Mouse (Mus musculus) gastrocnemius, postnatal 4 days (tissue): ENCODE data around the gene Tmem41b. TPM values are rescaled to one million over a fixed set of nuclear protein-coding genes. Genes with fewer than 3 reads are reported as not detected.
"Not testable (repeated sequence)": the region's sequence is repeated elsewhere in the genome, so short reads cannot be mapped to it uniquely, and the experiment has no call there.

Experiments
- DNase-seq, 2 experiments: peaks; one replicate each; pipeline ENCODE4 v3.0.0; 2021 to 2022; ENCODE audit warnings: low spot score in 2 of 2, mixed read lengths in 2 of 2
- total RNA-seq, 2 experiments: library from RNA; stranded (reverse); gene quantifications; 2 replicates each; pipeline ENCODE4 v1.2.3; 2021

The Tmem41b gene
- total RNA-seq, 2 experiments from 2014 or later: 41.3 to 46.5 TPM

DNA sequence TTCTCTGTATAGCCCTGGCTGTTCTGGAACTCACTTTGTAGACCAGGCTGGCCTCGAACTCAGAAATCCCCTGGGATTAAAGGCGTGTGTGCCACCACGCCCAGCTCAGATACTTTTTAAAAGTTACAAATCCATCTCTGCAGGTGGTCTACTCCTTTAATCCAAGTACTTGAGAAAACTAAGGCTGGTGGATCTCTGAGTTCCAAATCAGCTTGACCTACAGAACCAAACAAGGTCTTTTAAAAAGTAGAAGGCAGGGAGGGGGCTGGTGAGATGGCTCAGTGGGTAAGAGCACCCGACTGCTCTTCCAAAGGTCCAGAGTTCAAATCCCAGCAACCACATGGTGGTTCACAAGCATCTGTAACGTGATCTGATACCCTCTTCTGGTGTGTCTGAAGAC is 2.1 kb downstream of the Tmem41b start:
- DNase-seq: not testable (repeated sequence)

DNA sequence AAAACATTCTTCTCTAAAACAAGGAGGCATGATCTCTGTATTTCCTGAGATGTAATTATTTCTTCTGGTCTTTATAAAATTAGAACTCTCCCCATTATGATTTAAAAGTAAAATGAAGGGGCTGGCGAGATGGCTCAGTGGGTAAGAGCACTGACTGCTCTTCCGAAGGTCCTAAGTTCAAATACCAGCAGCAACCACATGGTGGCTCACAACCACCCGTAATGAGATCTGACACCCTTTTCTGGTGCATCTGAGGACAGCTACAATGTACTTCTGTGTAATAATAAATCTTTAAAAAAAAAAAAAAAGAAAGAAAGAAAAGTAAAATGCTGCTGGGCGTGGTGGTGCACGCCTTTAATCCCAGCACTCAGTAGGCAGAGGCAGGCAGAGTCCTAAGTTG is 9.6 kb downstream of the Tmem41b start:
- not testable (repeated sequence) for DNase-seq

DNA sequence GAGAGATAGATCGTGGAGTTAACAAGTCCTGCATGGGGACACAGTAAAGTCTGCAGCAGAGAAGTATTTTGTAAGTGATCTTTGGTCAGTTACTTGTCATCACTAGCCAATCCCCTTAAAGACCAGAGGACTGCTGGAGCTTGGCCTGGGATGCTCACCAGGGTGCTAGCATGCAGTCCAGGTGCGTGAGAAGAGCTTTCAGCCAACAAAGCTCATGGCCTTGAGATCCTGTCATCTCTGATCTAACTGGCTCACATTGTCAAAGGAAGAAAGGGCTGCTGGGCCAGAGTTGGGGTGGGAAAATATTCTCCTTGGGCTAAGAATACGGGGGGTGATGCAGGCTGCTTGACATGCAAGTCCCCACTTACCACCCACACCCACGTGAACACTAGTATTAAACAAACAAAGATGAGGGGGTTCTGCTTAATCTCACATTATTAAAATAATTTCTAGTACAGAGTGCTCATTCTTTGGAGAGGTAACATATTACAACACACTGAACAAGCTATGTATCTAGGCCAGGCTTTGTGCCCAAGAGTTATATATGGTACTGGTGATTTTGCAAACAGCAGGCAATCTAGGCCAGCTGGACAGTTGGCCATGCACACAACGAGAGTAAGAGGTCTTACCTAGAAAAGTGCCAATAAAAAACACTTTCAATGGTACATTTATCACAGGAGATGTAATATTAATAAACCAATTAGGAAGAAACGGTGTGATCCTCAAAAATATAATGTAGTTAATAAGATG is 10.6 kb downstream of the Tmem41b start:
- DNase-seq: no peak

DNA sequence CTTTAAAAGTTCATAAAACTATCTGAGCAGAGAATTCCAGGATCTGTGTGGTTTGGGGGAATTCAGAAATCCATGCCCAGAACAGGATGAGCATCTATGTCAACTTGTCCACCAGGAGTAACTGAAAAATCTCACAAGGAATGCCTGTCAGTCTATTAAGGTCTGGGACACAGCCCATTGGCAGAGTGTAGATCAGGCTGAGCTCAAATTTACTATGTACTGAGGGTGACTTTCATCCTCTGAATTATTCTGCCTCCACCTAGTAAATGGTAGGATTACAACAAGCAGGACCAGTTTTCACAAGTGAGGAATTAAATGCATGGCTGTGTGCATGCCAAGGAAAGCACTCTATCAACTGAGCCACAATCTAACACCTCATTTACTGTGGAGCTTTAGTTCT is 17.2 kb downstream of the Tmem41b start:
- no peak for DNase-seq

DNA sequence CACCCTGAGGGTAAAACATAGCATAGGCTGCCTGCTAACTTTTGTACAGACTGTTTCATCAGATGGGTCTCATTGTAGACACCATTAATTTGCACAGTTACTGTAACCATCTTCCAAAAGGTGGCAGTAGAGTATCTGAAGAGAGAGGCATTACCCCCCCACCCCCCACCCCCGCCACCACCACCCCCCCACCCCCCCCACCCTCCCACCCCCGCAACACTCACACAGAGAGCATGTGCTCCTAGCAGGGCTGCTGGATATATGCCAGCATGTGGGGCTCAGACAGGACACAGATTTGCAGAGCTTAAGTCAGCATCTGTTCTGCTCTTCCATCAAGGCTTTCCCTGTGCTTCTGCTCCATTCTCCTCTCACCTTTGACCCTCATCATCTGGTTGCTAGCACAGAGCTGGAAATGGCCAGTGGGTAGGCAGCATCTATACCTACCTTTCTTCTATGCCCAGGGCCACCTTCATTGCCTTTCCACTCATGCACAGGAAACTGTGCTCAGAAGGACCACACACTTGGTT is 17.7 kb downstream of the Tmem41b start:
- peak in 1 of 2 experiments; percentile 66 for DNase-seq

DNA sequence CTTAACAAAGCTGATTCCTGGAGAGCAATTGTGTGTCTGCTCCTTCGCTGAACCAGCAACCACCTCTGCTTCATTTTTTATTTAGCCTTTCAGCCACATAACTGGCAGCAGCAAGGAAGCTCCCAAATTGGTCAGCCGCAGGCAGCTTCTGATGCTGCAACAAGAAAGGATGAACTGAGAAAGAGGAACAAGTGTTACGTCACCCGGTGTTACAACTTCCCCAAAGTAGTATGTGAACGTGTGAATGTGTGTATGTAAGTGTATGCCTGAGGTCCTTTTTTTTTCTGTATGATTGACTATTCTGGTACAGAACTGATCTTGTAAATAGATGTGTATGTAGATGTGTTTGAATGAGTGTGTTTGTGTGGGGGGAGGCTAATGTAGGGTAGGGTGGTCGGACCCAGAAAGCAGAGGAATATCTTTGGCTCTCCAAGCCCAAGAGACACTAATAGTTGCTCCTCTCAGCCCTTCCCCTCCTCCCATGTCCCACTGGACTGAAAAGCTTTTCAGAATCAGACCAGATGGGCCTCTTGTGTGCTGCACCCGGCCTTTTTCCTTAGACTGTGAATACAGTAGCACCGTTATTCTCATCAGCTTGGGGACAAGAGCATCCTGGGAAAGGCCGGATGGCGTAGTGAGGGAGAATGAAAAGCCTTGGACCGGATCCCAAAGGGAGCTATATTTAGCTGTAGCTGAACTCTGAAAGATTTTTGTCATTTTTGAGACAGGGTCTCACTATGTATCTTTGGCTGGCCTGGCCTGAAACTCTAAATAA is 18.7 kb downstream of the Tmem41b start:
- DNase-seq: no peak

DNA sequence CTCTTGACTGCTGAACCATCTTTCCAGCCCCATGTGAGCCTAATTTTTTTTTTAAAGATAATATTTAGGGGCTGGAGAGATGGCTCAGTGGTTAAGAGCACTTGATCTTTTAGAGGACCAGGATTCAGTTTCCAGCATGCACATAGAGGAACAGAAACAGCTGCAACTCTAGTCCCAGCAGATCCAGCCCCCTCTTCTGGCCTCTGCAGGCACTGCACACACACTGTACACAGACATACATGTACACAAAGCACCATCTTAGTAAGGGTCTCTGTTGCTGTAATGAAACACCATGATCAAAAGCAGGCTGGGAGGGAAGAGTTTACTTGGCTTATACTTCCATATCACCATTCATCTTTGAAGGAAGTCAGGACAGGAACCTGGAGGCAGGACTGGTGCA is 21.1 kb downstream of the Tmem41b start:
- no peak for DNase-seq

DNA sequence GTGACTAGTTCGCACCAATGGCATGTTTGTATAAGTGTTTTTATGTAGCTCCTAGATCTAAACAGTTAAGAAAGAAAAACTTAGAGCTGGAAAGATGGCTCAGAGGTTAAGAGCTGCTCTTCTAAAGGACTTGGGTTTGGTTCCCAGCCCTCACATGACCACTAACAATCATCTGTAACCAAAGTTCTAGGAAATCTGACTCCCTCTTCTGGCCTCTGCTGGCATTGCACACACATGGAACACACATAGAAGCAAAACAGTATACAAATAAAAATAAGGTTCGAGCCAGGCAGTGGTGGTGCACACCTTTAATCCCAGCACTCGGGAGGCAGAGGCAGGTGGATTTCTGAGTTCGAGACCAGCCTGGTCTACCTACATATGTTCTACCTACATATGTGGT is 23.0 kb downstream of the Tmem41b start:
- DNase-seq: no peak

DNA sequence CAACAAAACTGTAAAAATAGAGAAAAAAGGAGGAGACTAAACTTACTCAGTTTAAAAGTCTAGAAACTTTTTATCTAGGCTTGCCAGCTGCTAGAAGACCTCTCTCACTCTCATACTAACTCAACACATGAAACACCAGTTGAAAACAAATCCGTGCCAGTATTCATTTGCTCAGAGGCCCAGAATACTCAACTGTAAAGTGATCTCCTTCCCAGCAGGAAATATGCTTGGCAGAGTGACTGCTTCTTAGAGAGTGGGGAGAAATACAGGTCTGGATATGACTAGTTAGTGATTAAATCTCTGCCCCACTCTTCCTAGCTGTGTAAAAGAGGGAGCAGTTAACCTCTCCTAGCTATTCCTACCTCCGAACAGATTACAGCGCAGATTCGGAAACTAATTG is 24.1 kb downstream of the Tmem41b start:
- DNase-seq: no peak

DNA sequence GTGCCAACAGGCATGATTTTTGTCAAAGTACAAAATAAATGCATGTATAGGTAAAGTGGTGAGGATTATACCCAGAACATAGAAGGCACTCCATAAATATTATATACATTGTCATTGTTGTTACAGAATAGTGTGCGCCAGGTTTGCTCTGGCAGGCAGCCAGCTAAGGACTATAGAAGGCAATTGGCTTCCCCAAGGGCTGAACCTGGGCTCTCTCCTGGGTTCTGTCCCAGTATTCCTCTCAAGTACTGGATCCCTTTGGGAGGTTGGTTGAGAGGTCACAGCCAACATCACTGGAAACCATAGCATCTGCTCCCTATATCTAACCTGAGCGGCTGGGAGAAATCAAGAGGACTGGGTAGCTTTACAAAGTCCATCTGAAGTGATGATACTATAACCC is 25.2 kb downstream of the Tmem41b start:
- DNase-seq: no peak

DNA sequence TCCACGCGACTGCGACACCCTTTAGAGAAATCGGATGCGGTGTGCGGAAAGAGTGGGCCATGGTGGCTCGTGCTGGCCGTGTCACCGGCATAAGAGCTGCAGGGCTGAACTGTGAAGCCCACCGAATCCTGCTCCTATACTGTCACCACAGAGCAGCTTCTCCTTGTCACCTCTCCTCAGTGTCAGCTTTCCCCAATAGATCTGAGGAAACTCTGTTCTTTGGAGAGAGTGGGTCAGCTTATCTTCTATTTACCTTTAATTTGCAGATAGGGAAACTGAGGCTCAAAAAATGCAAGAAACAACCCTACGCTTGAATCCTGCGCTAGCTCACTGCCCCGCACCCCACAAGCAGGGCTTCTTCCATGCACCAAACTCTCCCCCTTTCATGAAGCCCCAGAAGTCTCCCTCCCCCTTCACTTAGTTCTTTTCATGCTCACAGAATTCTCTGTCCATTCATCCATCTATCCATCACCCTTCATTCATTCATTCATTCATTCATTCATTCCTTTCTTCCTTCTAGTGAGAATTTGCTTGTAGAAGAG is 26.0 kb downstream of the Tmem41b start:
- no peak for DNase-seq

DNA sequence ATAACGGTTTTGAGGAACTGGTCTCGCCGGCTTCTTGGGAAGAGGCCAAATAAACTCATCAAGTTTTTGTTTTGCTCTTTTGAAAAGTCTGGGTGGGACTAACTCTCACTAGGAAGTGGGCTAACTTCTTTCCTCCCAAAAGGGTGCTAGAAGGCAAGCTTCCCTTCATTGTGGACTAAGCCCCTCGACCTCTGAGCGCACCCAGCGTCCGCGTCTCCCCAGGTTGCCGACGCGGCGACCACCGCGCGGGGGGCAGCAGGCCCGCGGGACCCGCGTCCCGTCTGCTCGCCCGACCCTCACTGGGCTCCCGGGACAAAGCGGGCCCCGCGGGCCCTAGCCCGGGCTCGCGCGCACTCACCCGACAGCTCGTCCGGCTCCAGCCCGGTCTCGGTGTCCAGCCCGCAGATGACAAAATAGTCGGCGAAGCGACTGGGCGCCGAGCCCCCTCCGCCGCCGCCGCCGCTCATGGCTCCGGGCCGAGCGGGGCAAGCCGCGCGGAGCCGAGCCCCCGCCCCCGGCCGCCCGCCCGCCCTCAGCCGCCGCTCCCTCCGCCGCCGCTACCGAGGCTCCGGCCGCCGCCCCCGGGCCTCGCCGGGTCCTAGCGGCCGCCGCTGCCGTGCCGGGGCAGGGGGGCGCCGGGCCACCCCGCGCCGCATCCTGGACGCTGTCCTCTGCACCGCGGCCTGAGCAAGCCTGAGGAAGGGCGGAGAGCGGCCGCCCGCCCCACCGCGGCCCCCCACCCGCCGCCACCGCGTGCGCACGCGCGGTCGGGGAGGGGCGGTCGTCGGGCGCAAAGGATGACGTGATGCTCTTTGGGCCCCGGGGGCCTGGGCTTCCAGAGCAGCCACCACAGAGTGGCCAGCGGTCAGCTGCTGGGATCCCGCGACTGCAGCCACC is 26.8 kb downstream of the Tmem41b start, which contains the start of gene Dennd5a:
TSS of gene Dennd5a (minus strand) at position 755 of the 897 bp plus-strand sequence.
- DNase-seq: peak; percentile 74 to 86

DNA sequence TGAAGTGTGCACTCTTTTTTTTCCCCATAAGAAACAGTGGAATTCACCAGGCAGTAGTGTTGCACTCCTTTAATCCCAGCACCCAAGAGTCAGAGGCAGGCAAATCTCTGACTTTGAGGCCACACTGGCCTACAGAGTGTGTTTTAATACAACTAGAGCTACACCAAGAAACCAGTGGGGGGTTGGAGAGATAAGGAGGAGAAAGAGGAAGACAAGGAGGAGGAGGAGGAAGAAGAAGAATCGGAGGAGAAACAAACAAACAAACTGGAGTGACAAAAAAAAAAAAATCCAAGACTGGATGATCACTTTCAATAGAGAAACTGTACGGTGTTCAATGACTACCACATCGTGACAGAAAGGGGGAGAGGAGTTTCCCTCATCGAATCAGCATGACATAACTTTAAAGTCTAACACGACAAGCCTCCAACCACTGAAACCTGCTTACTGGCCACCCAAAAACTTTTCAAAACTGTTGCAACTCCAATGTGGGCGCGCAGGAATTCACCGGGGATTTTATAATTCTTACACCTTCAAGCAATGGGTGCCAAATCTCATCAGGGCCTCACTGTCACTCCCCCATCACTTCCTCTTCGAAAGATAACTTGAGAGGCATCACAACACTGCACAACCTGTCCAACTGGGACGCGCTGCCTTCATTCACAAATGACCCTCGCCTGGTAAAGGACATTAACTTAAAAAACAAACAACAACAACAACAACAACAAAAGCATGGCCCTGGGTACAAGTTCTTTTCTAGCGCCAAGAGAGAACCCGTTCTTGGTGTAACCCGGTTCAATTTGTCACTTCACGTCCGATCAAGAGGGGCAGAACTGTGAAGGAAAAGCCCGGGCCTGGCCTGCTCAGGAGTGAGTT is 27.6 kb downstream of the Tmem41b start:
- DNase-seq: no peak

DNA sequence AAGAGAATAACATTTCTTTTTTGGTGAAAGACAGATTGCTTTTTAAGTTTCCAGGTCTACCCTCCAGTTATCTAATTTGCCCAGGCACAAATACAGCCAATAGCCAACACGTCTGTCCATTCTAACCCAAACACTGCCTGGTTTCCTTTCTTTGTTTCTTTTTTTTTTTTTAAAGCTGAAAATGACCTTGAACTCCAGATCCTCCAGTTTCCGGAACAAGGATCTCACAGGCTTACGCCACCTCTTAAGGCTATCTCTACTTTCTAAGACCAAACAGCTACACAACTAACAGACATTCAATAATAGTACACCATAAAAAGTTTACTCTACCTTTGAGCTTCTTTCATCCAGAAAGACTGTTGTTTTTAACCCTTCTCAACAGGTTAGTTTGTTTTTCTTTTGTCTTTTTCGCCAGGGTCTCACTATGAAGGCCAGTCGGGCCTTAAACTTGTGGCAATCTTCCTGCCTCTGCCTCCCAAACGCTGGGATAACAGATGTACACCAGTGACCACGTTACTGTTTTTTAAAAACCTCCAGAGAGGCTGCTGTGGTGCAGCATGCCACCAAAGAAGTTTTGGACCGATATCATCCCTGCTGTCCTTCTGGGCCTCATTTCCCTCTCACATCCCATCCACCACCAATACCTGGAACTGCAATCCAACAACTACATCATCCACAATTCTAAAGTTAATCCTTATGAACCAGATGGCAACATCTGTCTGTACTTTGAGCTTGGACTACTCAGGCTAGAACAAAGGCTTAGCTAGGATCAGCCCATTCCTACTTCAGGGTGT is 28.5 kb downstream of the Tmem41b start:
- no peak for DNase-seq

DNA sequence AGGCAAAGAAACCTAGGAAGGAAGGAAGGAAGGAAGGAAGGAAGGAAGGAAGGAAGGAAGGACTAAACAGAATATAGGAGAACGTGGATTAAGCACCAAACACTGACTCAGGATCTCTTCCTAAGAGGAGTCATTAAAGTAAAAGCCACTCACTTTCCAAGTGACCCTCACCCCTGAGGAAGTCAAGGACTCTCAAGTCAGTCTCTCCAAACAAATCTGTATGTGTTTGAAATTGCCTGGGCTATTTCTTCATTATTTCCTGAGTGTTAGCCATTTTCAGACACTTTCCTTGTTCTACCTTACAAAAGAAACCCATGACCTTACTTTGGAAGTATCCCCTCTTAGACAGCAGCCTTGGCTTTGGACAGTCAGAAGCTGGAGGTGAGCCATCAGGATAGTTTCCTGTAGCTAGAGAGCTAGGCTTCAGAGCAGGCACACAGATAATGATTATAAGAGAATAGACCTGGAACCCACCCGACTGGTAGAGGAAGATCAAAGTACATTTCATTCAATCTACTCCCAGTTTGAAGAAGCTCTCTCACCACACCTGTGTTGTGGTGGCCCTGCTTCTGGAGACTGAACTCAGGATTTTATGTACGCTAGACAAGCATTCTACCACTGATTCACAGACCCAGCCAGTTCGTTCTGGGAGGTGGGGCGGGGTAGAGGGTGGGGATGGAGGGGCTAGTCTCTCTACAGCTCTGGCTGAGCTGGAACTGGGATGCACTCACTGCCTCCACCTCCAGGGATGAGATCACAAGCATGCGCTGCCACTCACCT is 31.9 kb downstream of the Tmem41b start:
- no peak for DNase-seq

DNA sequence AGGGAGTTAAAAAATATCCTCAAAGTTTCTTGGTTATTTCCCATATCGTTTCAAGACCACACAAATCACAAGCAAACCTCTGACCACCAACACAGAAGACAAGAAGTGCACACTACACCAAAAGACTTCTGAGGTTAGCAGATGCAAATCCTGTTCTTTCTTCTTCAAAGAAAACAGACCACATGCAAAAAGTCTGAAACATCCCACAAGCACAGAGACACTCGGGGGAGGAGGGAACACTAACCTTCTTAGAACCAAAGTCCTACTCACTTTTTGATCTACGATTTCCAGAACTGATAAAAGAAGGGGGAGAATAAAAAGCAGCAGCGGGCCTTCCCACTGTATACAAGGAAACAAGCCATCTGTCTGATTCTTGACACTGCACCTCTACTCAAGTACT is 35.4 kb downstream of the Tmem41b start:
- DNase-seq: no peak

DNA sequence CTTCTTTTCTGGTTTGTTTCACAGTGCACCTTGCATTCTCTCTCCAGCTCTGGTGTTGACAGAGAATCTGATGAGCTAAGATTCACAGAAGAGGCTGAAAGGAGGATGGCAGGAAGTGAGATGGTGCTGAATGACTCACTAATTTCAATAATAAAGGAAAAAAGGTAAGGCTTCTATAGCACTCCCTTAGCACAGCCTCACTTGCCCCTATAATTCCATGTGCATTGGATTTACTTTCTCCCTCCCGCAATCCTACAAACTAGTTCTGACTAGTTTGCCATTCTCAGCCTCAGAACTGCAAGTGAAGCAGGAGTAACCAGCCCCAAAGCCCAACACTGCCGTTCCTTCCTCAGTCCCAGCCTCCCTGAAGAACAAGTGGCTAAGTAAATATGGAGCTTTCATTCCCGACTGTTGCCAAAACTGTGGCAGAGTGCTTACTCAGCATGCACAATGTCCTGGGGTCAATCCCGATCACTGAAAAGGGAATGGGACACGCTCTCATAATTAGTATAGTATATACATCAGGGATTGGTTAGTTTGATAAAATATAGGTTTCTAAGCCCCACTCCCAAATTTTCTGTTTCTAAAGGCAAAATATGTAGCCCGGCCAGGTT is 42.2 kb downstream of the Tmem41b start:
- DNase-seq: no peak

DNA sequence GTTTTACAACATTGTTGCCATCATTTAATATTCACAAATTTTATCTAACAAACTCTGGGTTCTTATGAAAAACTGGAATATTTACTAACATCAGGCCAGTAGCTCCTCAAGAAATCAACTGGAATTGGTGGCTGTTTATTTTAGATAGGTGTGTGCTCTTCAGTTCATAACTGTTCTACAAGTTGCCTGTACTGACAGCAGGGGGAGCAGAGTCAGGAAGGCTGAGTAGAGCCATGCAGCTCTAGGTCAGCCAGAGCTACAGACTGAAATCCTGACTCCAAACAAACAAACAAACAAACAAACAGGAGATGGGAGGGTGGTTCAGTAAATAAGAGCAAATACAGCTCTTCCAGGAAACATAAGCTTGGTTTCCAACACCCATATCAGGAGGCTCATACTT is 57.1 kb downstream of the Tmem41b start:
- DNase-seq: no peak
